Mouse (Mus musculus): ENCODE measurements at regions not wholly inside any gene's neighbourhood (a gene's known extent, or its start where the extent isn't known, plus 50 kb on each side); places are given as distances from the start of the nearest gene placed in this dataset.

GRCm38 (mm10) chr14:29784506-29784905 lies 62.8 kb upstream of the Cacna2d3 start:
- DNase-seq: no peak

- no peak for DNase-seq
Observed at GRCm38 (mm10) chr14:29786431-29786830, 64.8 kb upstream of the Cacna2d3 start.

GRCm38 (mm10) chr14:29787796-29788195 lies 66.1 kb upstream of the Cacna2d3 start:
- DNase-seq: no peak

GRCm38 (mm10) chr14:29788351-29788750 lies 66.7 kb upstream of the Cacna2d3 start:
- no peak for DNase-seq

- DNase-seq: no peak
Observed at GRCm38 (mm10) chr14:29795325-29795724, 73.7 kb upstream of the Cacna2d3 start.

GRCm38 (mm10) chr14:29796396-29796795 lies 74.7 kb upstream of the Cacna2d3 start:
- no peak for DNase-seq

GRCm38 (mm10) chr14:29799852-29800251 lies 78.2 kb upstream of the Cacna2d3 start:
- DNase-seq: no peak

GRCm38 (mm10) chr14:29805234-29805633 lies 83.6 kb upstream of the Cacna2d3 start:
- no peak for DNase-seq

GRCm38 (mm10) chr14:29807881-29808280 lies 86.2 kb upstream of the Cacna2d3 start:
- DNase-seq: no peak

GRCm38 (mm10) chr14:29814626-29815025 lies 93.0 kb upstream of the Cacna2d3 start:
- no peak for DNase-seq

- DNase-seq: peak in 1 of 2 experiments; percentile 1
Observed at GRCm38 (mm10) chr14:29817548-29817947, 95.9 kb upstream of the Cacna2d3 start.

- no peak for DNase-seq
Observed at GRCm38 (mm10) chr14:29818251-29818650, 96.6 kb upstream of the Cacna2d3 start.

GRCm38 (mm10) chr14:29818751-29819150 lies 97.1 kb upstream of the Cacna2d3 start:
- no peak for DNase-seq

GRCm38 (mm10) chr14:29837063-29837462 lies 115.4 kb upstream of the Cacna2d3 start:
- no peak for DNase-seq

GRCm38 (mm10) chr14:29839576-29839975 lies 117.9 kb upstream of the Cacna2d3 start:
- no peak for DNase-seq

GRCm38 (mm10) chr14:29841361-29842117 lies 119.9 kb upstream of the Cacna2d3 start:
- DNase-seq: no peak

GRCm38 (mm10) chr14:29847661-29848060 lies 120.4 kb upstream of the Selenok start:
- DNase-seq: no peak

GRCm38 (mm10) chr14:29851286-29851685 lies 116.8 kb upstream of the Selenok start:
- DNase-seq: no peak

- no peak for DNase-seq
Observed at GRCm38 (mm10) chr14:29851956-29852725, 116.0 kb upstream of the Selenok start.

GRCm38 (mm10) chr14:29862032-29862431 lies 106.1 kb upstream of the Selenok start:
- no peak for DNase-seq

- DNase-seq: no peak
Observed at GRCm38 (mm10) chr14:29866455-29867275, 101.4 kb upstream of the Selenok start.

- peak in 1 of 2 experiments; percentile 13 for DNase-seq
Observed at GRCm38 (mm10) chr14:29867311-29867710, 100.8 kb upstream of the Selenok start.

GRCm38 (mm10) chr14:29869930-29870329 lies 98.2 kb upstream of the Selenok start:
- DNase-seq: no peak
